Mouse (Mus musculus) E14TG2a.4 (cell line): ENCODE results near the gene Krt18.
A peak's percentile ranks its signal among the peaks of the same experiment; 100 is the strongest.
"Not testable (repeated sequence)": the region's sequence is repeated elsewhere in the genome, so short reads cannot be mapped to it uniquely, and the experiment has no call there.

ENCODE experiments used
- CTCF ChIP-seq: conservative IDR thresholded peaks from 2 replicates; pipeline ENCODE4 v1.5.1; 2014; ENCODE audit warnings: low read length
- NANOG ChIP-seq: IDR thresholded peaks from 2 replicates; pipeline ENCODE4 v1.6.1; 2014; ENCODE audit warnings: borderline replicate concordance, low read length, mixed read lengths
- POU5F1 ChIP-seq: IDR thresholded peaks from 2 replicates; pipeline ENCODE4 v1.6.1; 2014; ENCODE audit warnings: low read length, borderline replicate concordance

- 0 out of 2 replicates have a peak, but pooled peaks have one; percentile 3 for TF ChIP-seq CTCF
- not testable (repeated sequence) for TF ChIP-seq POU5F1, NANOG
Measured at GRCm38 (mm10) chr15:102079924-102080323, 51.9 kb downstream of the Krt18 start.
